Mouse (Mus musculus): ENCODE results near the gene Cacnb3.

- TF ChIP-seq CTCF (IDR thresholded peaks at IDR 0.05; ENCODE audit: low read depth, low read length) (no peak), POLR2A (IDR thresholded peaks at IDR 0.05; ENCODE audit: extremely low read depth, insufficient read depth, low read length) (no peak)
These were observed 13.8 kb downstream of the Cacnb3 start for GRCm38 (mm10) chr15:98644406-98644805.

Data from liver, adult 2 months (tissue).